Mouse (Mus musculus) layer of hippocampus, postnatal 36 days (tissue): ENCODE data around the gene Clptm1l. TPM values are rescaled to one million over a fixed set of nuclear protein-coding genes. Genes with fewer than 3 reads are reported as not detected.

ENCODE experiments used
- DNase-seq, 2 experiments: peaks; one replicate each; pipeline ENCODE4 v3.0.0; 2022
- total RNA-seq, 2 experiments: library from RNA; stranded (reverse); gene quantifications; 2 replicates each; pipeline ENCODE4 v1.2.3; 2021

Clptm1l gene
- total RNA-seq, 2 experiments from 2014 or later: 124 to 131 TPM

- no peak for DNase-seq
Observed at GRCm38 (mm10) chr13:73660163-73660695, 56.4 kb downstream of the Clptm1l start.

Other genes starting within 250 kb of the Clptm1l start
- gene Lpcat1, start 136.8 kb upstream of the Clptm1l start, total RNA-seq: 10 to 100 TPM; 36.6 to 39.4 TPM
- under 1 TPM in 1 of 2 experiments, not detected in 1; 0.10 TPM for gene Slc6a3, start 67.3 kb upstream of the Clptm1l start, total RNA-seq
- 1 to 10 TPM; 3.9 to 4.7 TPM for gene Tert, start 22.9 kb downstream of the Clptm1l start, total RNA-seq
- gene Slc6a18, start 74.0 kb downstream of the Clptm1l start, total RNA-seq: not detected
- not detected for gene Slc6a19, start 100.9 kb downstream of the Clptm1l start, total RNA-seq
- gene Slc12a7, start 129.1 kb downstream of the Clptm1l start, total RNA-seq: 1 to 10 TPM; 4.4 to 5.3 TPM
- 1 to 10 TPM; 6.7 to 8.6 TPM for gene Nkd2, start 243.6 kb downstream of the Clptm1l start, total RNA-seq